Comparison of ENCODE assay signal across 21 mouse cellular contexts in genomic region chr3:108241243-108241839, GRCm38 (mm10). TPM values are rescaled to one million over a fixed set of nuclear protein-coding genes. Genes with fewer than 3 reads are reported as not detected.
"Had no signal": no experiment of that assay in that cellular context is flagged by ENCODE, and none has a peak within 500 bp of the region (broad histone marks: within the 10 kb centered on the region; RNA-seq: fewer than 3 reads in every experiment).

No protein-coding gene starts in this region.

- H3K9ac ChIP-seq: liver, postnatal 0 days; lung, embryonic 15.5 days; midbrain, embryonic 13.5 days; midbrain, embryonic 15.5 days; neural tube, embryonic 12.5 days; stomach, embryonic 15.5 days had no signal

- H3K4me3 ChIP-seq: lung, embryonic 15.5 days; megakaryocyte, embryonic 14.5 days; midbrain, embryonic 13.5 days; midbrain, embryonic 15.5 days; neural tube, embryonic 12.5 days; stomach, embryonic 15.5 days had no signal

- DNase-seq: liver, postnatal 0 days; lung, adult 2 months; lung, postnatal 14 days; lung, postnatal 36 days; right cerebral cortex, postnatal 14 days; thymus, adult 18-20 months; thymus, postnatal 14 days; thymus, postnatal 36 days had no signal

- H3K4me2 ChIP-seq: lung, embryonic 15.5 days; midbrain, embryonic 11.5 days; midbrain, embryonic 13.5 days; midbrain, embryonic 15.5 days; neural tube, embryonic 12.5 days; stomach, embryonic 15.5 days had no signal

- H3K9me3 ChIP-seq: lung, embryonic 15.5 days; midbrain, embryonic 13.5 days; midbrain, embryonic 15.5 days; neural tube, embryonic 12.5 days; stomach, embryonic 15.5 days had no signal

- H3K27ac ChIP-seq: lung, embryonic 15.5 days; macrophage; midbrain, embryonic 13.5 days; midbrain, embryonic 15.5 days; neural tube, embryonic 12.5 days; stomach, embryonic 15.5 days; stomach, postnatal 0 days had no signal

- H3K27me3 ChIP-seq: lung, embryonic 15.5 days; midbrain, embryonic 13.5 days; midbrain, embryonic 15.5 days; neural tube, embryonic 12.5 days; stomach, embryonic 15.5 days had no signal

- H3K36me3 ChIP-seq: lung, embryonic 15.5 days; midbrain, embryonic 13.5 days; midbrain, embryonic 15.5 days; neural tube, embryonic 12.5 days; stomach, embryonic 15.5 days had no signal

- H3K4me1 ChIP-seq: lung, embryonic 15.5 days; megakaryocyte, embryonic 14.5 days; midbrain, embryonic 13.5 days; midbrain, embryonic 15.5 days; neural tube, embryonic 12.5 days; stomach, embryonic 15.5 days had no signal

- ATAC-seq: liver, postnatal 0 days; lung, postnatal 0 days; midbrain, embryonic 13.5 days; midbrain, embryonic 15.5 days had no signal

RNA-seq across cellular contexts. Expression of gene Sypl2, which starts 14.9 kb away (rescaled TPM):
- total RNA-seq: megakaryocyte progenitor cell, adult 5-6 weeks; monocyte, adult 5-6 weeks; neutrophil, adult 5-6 weeks had no signal
- polyA plus RNA-seq: lung, postnatal 0 days had no signal
